In genomic region chr14:52144165-52144564, GRCm38 (mm10) we compare ENCODE assay signal across 25 mouse cellular contexts. TPM values are rescaled to one million over a fixed set of nuclear protein-coding genes. Genes with fewer than 3 reads are reported as not detected.
"Had no signal": no experiment of that assay in that cellular context is flagged by ENCODE, and none has a peak within 500 bp of the region (broad histone marks: within the 10 kb centered on the region; RNA-seq: fewer than 3 reads in every experiment).

No protein-coding gene starts in this region.

- H3K9ac ChIP-seq: heart, embryonic 13.5 days; heart, embryonic 15.5 days; hindbrain, embryonic 13.5 days; hindbrain, embryonic 15.5 days; kidney, embryonic 15.5 days; limb, embryonic 12.5 days had no signal

- H3K4me2 ChIP-seq: heart, embryonic 11.5 days; heart, embryonic 13.5 days; heart, embryonic 15.5 days; hindbrain, embryonic 13.5 days; hindbrain, embryonic 15.5 days; kidney, embryonic 15.5 days; limb, embryonic 12.5 days had no signal

- H3K27ac ChIP-seq: heart, adult 2 months; heart, embryonic 13.5 days; heart, embryonic 15.5 days; hindbrain, embryonic 13.5 days; hindbrain, embryonic 15.5 days; hindbrain, postnatal 0 days; kidney, embryonic 15.5 days; kidney, postnatal 0 days; layer of hippocampus, adult 2 months; left cerebral cortex, adult 2 months; limb, embryonic 10.5 days; limb, embryonic 12.5 days had no signal

- DNase-seq: gastrocnemius, postnatal 14 days; gastrocnemius, postnatal 36 days; heart, adult 2 months; heart, postnatal 14 days; heart, postnatal 36 days; kidney, adult 11 months; kidney, adult 2 months; kidney, adult 9 months; kidney, postnatal 25 days; kidney, postnatal 4 days; liver had no signal

- H3K9me3 ChIP-seq: heart, embryonic 13.5 days; heart, embryonic 15.5 days; hindbrain, embryonic 13.5 days; hindbrain, embryonic 15.5 days; kidney, embryonic 15.5 days; limb, embryonic 10.5 days; limb, embryonic 12.5 days had no signal

- H3K36me3 ChIP-seq: heart, embryonic 13.5 days; heart, embryonic 15.5 days; hindbrain, embryonic 13.5 days; hindbrain, embryonic 15.5 days; kidney, embryonic 15.5 days; limb, embryonic 10.5 days; limb, embryonic 12.5 days had no signal

- H3K27me3 ChIP-seq: heart, embryonic 13.5 days; heart, embryonic 15.5 days; hindbrain, embryonic 13.5 days; hindbrain, embryonic 15.5 days; kidney, embryonic 15.5 days; limb, embryonic 12.5 days had no signal

- H3K4me1 ChIP-seq: hindbrain, embryonic 13.5 days; hindbrain, embryonic 15.5 days had no signal

- ATAC-seq: hindbrain, postnatal 0 days; intestine, embryonic 16.5 days had no signal

- H3K4me3 ChIP-seq: heart, adult 2 months; heart, embryonic 13.5 days; heart, embryonic 15.5 days; hindbrain, embryonic 13.5 days; hindbrain, embryonic 15.5 days; kidney, embryonic 15.5 days; layer of hippocampus, adult 2 months; left cerebral cortex, adult 2 months; limb, embryonic 10.5 days; limb, embryonic 12.5 days had no signal

RNA-seq across cellular contexts. Expression of gene Rpgrip1, which starts 33.7 kb away (rescaled TPM):
- total RNA-seq: gastrocnemius, adult 8-10 months; gastrocnemius, postnatal 36 days; heart, postnatal 36 days had no signal
